Mouse (Mus musculus) lung, adult 10 weeks (tissue): Measurements from ENCODE around the gene Tbc1d10a. TPM values are rescaled to one million over a fixed set of nuclear protein-coding genes. Genes with fewer than 3 reads are reported as not detected.

ENCODE experiments used
- polyA plus RNA-seq: library from polyadenylated mRNA; stranded (reverse); fragments of 350-450 nt; fragmentation: Illumina TruSeq; extraction: RNeasy Lipid Tissue Mini Kit (QIAGEN cat#74804); gene quantifications from one replicate; pipeline ENCODE4 v1.2.3, GENCODE M21; 2014; ENCODE audit warnings: low read depth, low replicate concordance; ENCODE audit not compliant: insufficient read depth

The Tbc1d10a gene
- polyA plus RNA-seq = 31.0 TPM

GRCm38 (mm10) chr11:4186486-4187317, at the start of gene Tbc1d10a:
Tbc1d10a (plus strand) TSS chr11:4186789.

GRCm38 (mm10) chr11:4159808-4160708, 26.5 kb upstream of the Tbc1d10a start, which contains the start of the genes Ccdc157 and Sf3a1:
Ccdc157 (minus strand) TSS chr11:4160293.
Sf3a1 (plus strand) TSS chr11:4160350.

GRCm38 (mm10) chr11:4217914-4218629, 31.5 kb downstream of the Tbc1d10a start, which contains the start of gene Castor1:
Castor1 (plus strand) TSS chr11:4218225.

GRCm38 (mm10) chr11:4235665-4236545, 49.3 kb downstream of the Tbc1d10a start, which contains the start of gene Osm:
Osm (plus strand) TSS chr11:4236420.

GRCm38 (mm10) chr11:4256846-4257607, 70.4 kb downstream of the Tbc1d10a start, which contains the start of gene Lif:
Lif (plus strand) TSS chr11:4257557.

Other genes starting within 250 kb of the Tbc1d10a start
- 27.9 TPM for gene Pes1, start 222.8 kb upstream of the Tbc1d10a start, polyA plus RNA-seq
- gene 4930556J24Rik, start 210.0 kb upstream of the Tbc1d10a start, polyA plus RNA-seq = not detected
- 6.6 TPM for gene Gal3st1, start 203.2 kb upstream of the Tbc1d10a start, polyA plus RNA-seq
- gene Sec14l4, start 155.3 kb upstream of the Tbc1d10a start, polyA plus RNA-seq = 21.4 TPM
- gene Sec14l3, start 121.9 kb upstream of the Tbc1d10a start, polyA plus RNA-seq = 340 TPM
- gene Mtfp1, start 91.3 kb upstream of the Tbc1d10a start, polyA plus RNA-seq = 9.5 TPM
- 10.4 TPM for gene Sec14l2, start 63.4 kb upstream of the Tbc1d10a start, polyA plus RNA-seq
- 33.5 TPM for gene Rnf215, start 51.6 kb upstream of the Tbc1d10a start, polyA plus RNA-seq
- 9.7 TPM for gene Ccdc157, start 26.5 kb upstream of the Tbc1d10a start, polyA plus RNA-seq
- 12.0 TPM for gene Sf3a1, start 26.4 kb upstream of the Tbc1d10a start, polyA plus RNA-seq
- gene Castor1, start 31.4 kb downstream of the Tbc1d10a start, polyA plus RNA-seq = 9.7 TPM
- gene Osm, start 49.6 kb downstream of the Tbc1d10a start, polyA plus RNA-seq = 1.0 TPM
- gene Lif, start 70.8 kb downstream of the Tbc1d10a start, polyA plus RNA-seq = 1.4 TPM